Mouse (Mus musculus): ENCODE measurements around the gene Cdk2ap2.

GRCm38 (mm10) chr19:4079594-4079993 lies 17.4 kb upstream of the Cdk2ap2 start:
- TF ChIP-seq CTCF (IDR thresholded peaks at IDR 0.05; ENCODE audit: insufficient read depth, low read length) (no peak), POLR2A (IDR thresholded peaks at IDR 0.05; ENCODE audit: borderline replicate concordance, extremely low read depth, low read depth, low read length) (no peak)
